12 mouse cellular contexts compared by ENCODE assay signal in genomic region chr3:108961655-108962054, GRCm38 (mm10). TPM values are rescaled to one million over a fixed set of nuclear protein-coding genes. Genes with fewer than 3 reads are reported as not detected.
DNase-seq lines count a peak whose midpoint lies in the region; ATAC-seq and TF ChIP-seq lines count a peak whose summit lies in the region.
"Had no signal": no experiment of that assay in that cellular context is flagged by ENCODE, and none has a peak within 500 bp of the region (broad histone marks: within the 10 kb centered on the region; RNA-seq: fewer than 3 reads in every experiment).

No protein-coding gene starts in this region.

- no peak for DNase-seq in intestine, embryonic 14.5 days (ENCODE audit: low spot score)
- DNase-seq in midbrain, embryonic 14.5 days = no peak
- DNase-seq in thymus, postnatal 10 days (ENCODE audit: low spot score in 2 of 2) = peak; percentile 40 to 49
- no peak for DNase-seq in MN1 (ENCODE audit: low spot score)
- DNase-seq in kidney, adult 9 months = no peak
- DNase-seq in left cerebral cortex, postnatal 36 days (ENCODE audit: low spot score in 2 of 2) = no peak
- DNase-seq: adrenal gland, postnatal 10 days had no signal

- intact Hi-C loops in left cerebral cortex, postnatal 36 days (cut with DNase I) = no loop called here

- H3K9me3 ChIP-seq in intestine, embryonic 14.5 days (ENCODE audit: control insufficient read depth, low read length) = no peaks in the 10 kb centered on the region
- H3K9me3 ChIP-seq in intestine, postnatal 0 days (ENCODE audit: control insufficient read depth) = no peaks in the 10 kb centered on the region
- no peaks in the 10 kb centered on the region for H3K9me3 ChIP-seq in forebrain, embryonic 12.5 days
- no peaks in the 10 kb centered on the region for H3K9me3 ChIP-seq in midbrain, embryonic 14.5 days (ENCODE audit: control insufficient read depth, low read length)
- H3K9me3 ChIP-seq: intestine, embryonic 15.5 days; limb, embryonic 15.5 days had no signal

- no peak for TF ChIP-seq CTCF in intestine, postnatal 0 days (IDR thresholded peaks at IDR 0.05; ENCODE audit: low read depth)

- H3K4me3 ChIP-seq in intestine, embryonic 14.5 days (ENCODE audit: low read depth, low read length) = no peak overlapping the region
- no peak overlapping the region for H3K4me3 ChIP-seq in intestine, postnatal 0 days (ENCODE audit: low read depth, low read length)
- H3K4me3 ChIP-seq in forebrain, embryonic 12.5 days (replicated peaks) = no peak overlapping the region
- H3K4me3 ChIP-seq in midbrain, embryonic 14.5 days (replicated peaks; ENCODE audit: low read depth, low read length) = peak overlapping the region; percentile 16; the same call in 1 of the 2 replicates
- H3K4me3 ChIP-seq: intestine, embryonic 15.5 days; limb, embryonic 15.5 days had no signal

- no peak overlapping the region for H3K9ac ChIP-seq in intestine, embryonic 14.5 days (ENCODE audit: low read length)
- no peak overlapping the region for H3K9ac ChIP-seq in intestine, postnatal 0 days (ENCODE audit: low read depth, low read length)
- no peak overlapping the region for H3K9ac ChIP-seq in forebrain, embryonic 12.5 days
- H3K9ac ChIP-seq in midbrain, embryonic 14.5 days (replicated peaks; ENCODE audit: low read length) = peak overlapping the region; percentile 38
- H3K9ac ChIP-seq: intestine, embryonic 15.5 days; limb, embryonic 15.5 days had no signal

- no peak for ATAC-seq in intestine, embryonic 14.5 days (replicated peaks; ENCODE audit: low FRiP score, low TSS enrichment, low read depth)
- no peak for ATAC-seq in intestine, postnatal 0 days
- peak; percentile 47 for ATAC-seq in forebrain, embryonic 12.5 days (ENCODE audit: low FRiP score)
- ATAC-seq in midbrain, embryonic 14.5 days (ENCODE audit: low FRiP score, low TSS enrichment) = peak; percentile 59; the same call in 1 of the 2 replicates

- H3K36me3 ChIP-seq in intestine, embryonic 14.5 days (ENCODE audit: control insufficient read depth, insufficient read depth, low read length) = no peaks in the 10 kb centered on the region
- H3K36me3 ChIP-seq in intestine, postnatal 0 days (ENCODE audit: control insufficient read depth, insufficient read depth) = no peaks in the 10 kb centered on the region
- H3K36me3 ChIP-seq in forebrain, embryonic 12.5 days (replicated peaks) = no peaks in the 10 kb centered on the region
- no peaks in the 10 kb centered on the region for H3K36me3 ChIP-seq in midbrain, embryonic 14.5 days (ENCODE audit: control insufficient read depth, insufficient read depth, low read length)
- H3K36me3 ChIP-seq: intestine, embryonic 15.5 days; limb, embryonic 15.5 days had no signal

- no peak overlapping the region for H3K27ac ChIP-seq in intestine, embryonic 14.5 days (ENCODE audit: low read depth)
- H3K27ac ChIP-seq in intestine, postnatal 0 days (ENCODE audit: low read depth, low read length) = no peak overlapping the region
- H3K27ac ChIP-seq in forebrain, embryonic 12.5 days = peak overlapping the region; percentile 63
- peak overlapping the region; percentile 77 for H3K27ac ChIP-seq in midbrain, embryonic 14.5 days (replicated peaks; ENCODE audit: low read depth, low read length)
- H3K27ac ChIP-seq: intestine, embryonic 15.5 days; limb, embryonic 15.5 days had no signal

- peak overlapping the region; percentile 18; the same call in 1 of the 2 replicates for H3K4me2 ChIP-seq in intestine, embryonic 14.5 days (ENCODE audit: low read length)
- no peak overlapping the region for H3K4me2 ChIP-seq in intestine, postnatal 0 days (replicated peaks; ENCODE audit: low read depth)
- H3K4me2 ChIP-seq in forebrain, embryonic 12.5 days = peak overlapping the region; percentile 31
- peak overlapping the region; percentile 50 for H3K4me2 ChIP-seq in midbrain, embryonic 14.5 days (ENCODE audit: low read length)
- H3K4me2 ChIP-seq: intestine, embryonic 15.5 days; limb, embryonic 15.5 days had no signal

- H3K4me1 ChIP-seq in intestine, embryonic 14.5 days (replicated peaks; ENCODE audit: control insufficient read depth, insufficient read depth, low read length) = peaks cover 9% of the 10 kb centered on the region; the same call in 1 of the 2 replicates
- no peaks in the 10 kb centered on the region for H3K4me1 ChIP-seq in intestine, postnatal 0 days (replicated peaks; ENCODE audit: control insufficient read depth, insufficient read depth, low read length)
- peaks cover 19% of the 10 kb centered on the region for H3K4me1 ChIP-seq in forebrain, embryonic 12.5 days
- peaks cover 15% of the 10 kb centered on the region for H3K4me1 ChIP-seq in midbrain, embryonic 14.5 days (ENCODE audit: control insufficient read depth, insufficient read depth, low read length)

- H3K27me3 ChIP-seq in intestine, embryonic 14.5 days (replicated peaks; ENCODE audit: control insufficient read depth, insufficient read depth, low read length) = no peaks in the 10 kb centered on the region
- H3K27me3 ChIP-seq in intestine, postnatal 0 days (replicated peaks; ENCODE audit: control insufficient read depth, insufficient read depth, low read length) = no peaks in the 10 kb centered on the region
- no peaks in the 10 kb centered on the region for H3K27me3 ChIP-seq in forebrain, embryonic 12.5 days
- no peaks in the 10 kb centered on the region for H3K27me3 ChIP-seq in midbrain, embryonic 14.5 days (ENCODE audit: control insufficient read depth, insufficient read depth, low read length)
- H3K27me3 ChIP-seq: intestine, embryonic 15.5 days; limb, embryonic 15.5 days had no signal

- 32% methylated on average over 6 of the region's 6 CpGs for WGBS in intestine, embryonic 14.5 days
- WGBS in intestine, postnatal 0 days = 53% methylated on average over 6 of the region's 6 CpGs
- 47% methylated on average over 6 of the region's 6 CpGs for WGBS in forebrain, embryonic 12.5 days
- WGBS in midbrain, embryonic 14.5 days = 7% methylated on average over 6 of the region's 6 CpGs

RNA-seq across cellular contexts. Expression of gene Gm9857, which starts 21.4 kb away (rescaled TPM):
- polyA plus RNA-seq in intestine, embryonic 14.5 days (2014; fragmentation: Nextera tagmentation; extraction: Ambion mirVana) = not detected in 2 replicates
- not detected in 2 replicates for polyA plus RNA-seq in intestine, postnatal 0 days (2015; fragmentation: Nextera tagmentation; extraction: Ambion mirVana)
- not detected in 2 replicates for polyA plus RNA-seq in forebrain, embryonic 12.5 days (2016; fragmentation: Nextera tagmentation; extraction: Ambion mirVana)
- polyA plus RNA-seq in midbrain, embryonic 14.5 days (2014; fragmentation: Nextera tagmentation; extraction: Ambion mirVana) = 2.0 TPM in 1 of 2 replicates, not detected in the other
- total RNA-seq in left cerebral cortex, postnatal 36 days (2021) = not detected
- total RNA-seq: adrenal gland, postnatal 10 days had no signal
- polyA plus RNA-seq: intestine, embryonic 15.5 days; limb, embryonic 15.5 days; spleen, adult 2 months had no signal

RNA-seq across cellular contexts. Expression of gene Henmt1, which starts 22.0 kb away (rescaled TPM):
- 0.40 and 0.70 TPM in 2 replicates for polyA plus RNA-seq in intestine, embryonic 14.5 days (2014; fragmentation: Nextera tagmentation; extraction: Ambion mirVana)
- polyA plus RNA-seq in intestine, postnatal 0 days (2015; fragmentation: Nextera tagmentation; extraction: Ambion mirVana) = 0.29 and 0.38 TPM in 2 replicates
- polyA plus RNA-seq in forebrain, embryonic 12.5 days (2016; fragmentation: Nextera tagmentation; extraction: Ambion mirVana) = 0.56 and 1.3 TPM in 2 replicates
- polyA plus RNA-seq in midbrain, embryonic 14.5 days (2014; fragmentation: Nextera tagmentation; extraction: Ambion mirVana) = 1.0 and 2.9 TPM in 2 replicates
- 1 to 10 TPM; 1.3 to 2.3 TPM for total RNA-seq in left cerebral cortex, postnatal 36 days (2021)
- total RNA-seq: adrenal gland, postnatal 10 days had no signal

RNA-seq across cellular contexts. Expression of gene Prpf38b, which starts 50.1 kb away (rescaled TPM):
- 57.0 and 66.0 TPM in 2 replicates for polyA plus RNA-seq in intestine, embryonic 14.5 days (2014; fragmentation: Nextera tagmentation; extraction: Ambion mirVana)
- 29.5 and 38.0 TPM in 2 replicates for polyA plus RNA-seq in intestine, postnatal 0 days (2015; fragmentation: Nextera tagmentation; extraction: Ambion mirVana)
- 85.1 and 87.0 TPM in 2 replicates for polyA plus RNA-seq in forebrain, embryonic 12.5 days (2016; fragmentation: Nextera tagmentation; extraction: Ambion mirVana)
- 44.0 and 51.5 TPM in 2 replicates for polyA plus RNA-seq in midbrain, embryonic 14.5 days (2014; fragmentation: Nextera tagmentation; extraction: Ambion mirVana)
- 10 to 100 TPM; 28.0 to 54.5 TPM for total RNA-seq in left cerebral cortex, postnatal 36 days (2021)

Comparison
In these comparisons a context has a peak if more than half of its experiments do, and no peak if none do; other contexts are left out.
1. ATAC-seq: peak in forebrain, embryonic 12.5 days (single experiment) and midbrain, embryonic 14.5 days (single experiment); none in intestine, embryonic 14.5 days (single experiment) and intestine, postnatal 0 days (single experiment).
2. DNase-seq: peak in thymus, postnatal 10 days (2 of 2); none in intestine, embryonic 14.5 days (single experiment), midbrain, embryonic 14.5 days (single experiment), MN1 (single experiment), kidney, adult 9 months (single experiment) and left cerebral cortex, postnatal 36 days (0 of 2).
3. H3K27ac ChIP-seq: peak in forebrain, embryonic 12.5 days (single experiment) and midbrain, embryonic 14.5 days (single experiment); none in intestine, embryonic 14.5 days (single experiment) and intestine, postnatal 0 days (single experiment).